Mouse (Mus musculus): ENCODE results near the gene Gm47959.
"Not testable (repeated sequence)": the region's sequence is repeated elsewhere in the genome, so short reads cannot be mapped to it uniquely, and the experiment has no call there.

Gene Gm47959

GRCm38 (mm10) chr1:83000306-83000705 lies at the start of gene Gm47959:
Gm47959 (plus strand) TSS chr1:83000548.
- DNase-seq (ENCODE audit: low spot score in 2 of 2), result not testable (repeated sequence)

DNA sequence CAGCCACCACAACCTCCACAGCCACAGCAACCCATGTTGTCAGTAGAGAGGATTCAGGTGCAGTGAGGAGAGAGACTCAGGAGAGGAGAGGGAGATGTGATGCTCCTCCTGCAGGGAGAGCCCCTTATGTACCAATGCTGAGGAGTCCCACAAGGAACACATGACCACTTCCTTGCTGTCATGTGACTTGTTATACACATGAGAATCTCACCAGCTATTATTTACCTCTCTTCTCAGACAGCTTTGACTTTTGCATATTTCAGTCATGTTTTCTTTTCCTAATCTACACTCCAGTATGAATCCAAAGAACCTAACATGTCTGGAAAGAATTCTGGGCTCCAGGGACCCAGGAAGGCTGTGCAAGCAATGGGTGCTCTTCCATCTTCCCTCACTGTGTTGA lies 44.4 kb upstream of the Gm47959 start, which contains the start of gene Gm7544:
TSS of gene Gm7544 (minus strand) at position 101 of the 400 bp plus-strand sequence.
- DNase-seq (ENCODE audit: low spot score in 2 of 2), result not testable (repeated sequence)

DNA sequence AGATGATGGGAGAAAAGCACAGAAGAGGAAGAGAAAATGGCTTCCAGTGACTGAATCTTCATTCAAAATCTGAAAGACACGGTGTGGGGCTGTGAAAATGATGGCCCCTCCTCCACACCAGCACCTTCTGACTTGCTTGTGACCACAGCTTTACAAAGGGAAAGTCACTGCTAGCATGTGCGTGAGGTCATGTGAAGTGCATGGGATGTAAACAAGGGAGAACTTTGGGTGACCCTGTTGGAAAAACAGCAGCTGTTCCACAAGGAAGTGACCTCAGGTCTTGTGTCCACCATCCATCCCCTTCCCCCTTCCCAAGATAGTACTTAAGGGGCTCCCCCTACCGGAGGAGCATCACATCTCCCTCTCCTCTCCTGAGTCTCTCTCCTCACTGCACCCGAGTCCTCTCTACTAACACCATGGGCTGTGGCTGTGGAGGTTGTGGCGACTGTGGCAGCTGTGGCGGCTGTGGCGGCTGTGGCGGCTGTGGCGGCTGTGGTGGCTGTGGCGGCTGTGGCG lies 40.4 kb upstream of the Gm47959 start, which contains the start of gene Gm47955:
TSS of gene Gm47955 (plus strand) at position 417 of the 516 bp plus-strand sequence.
- no peak for DNase-seq (ENCODE audit: low spot score in 2 of 2)

GRCm38 (mm10) chr1:82966413-82966812 lies 33.9 kb upstream of the Gm47959 start:
- no peak for DNase-seq (ENCODE audit: low spot score in 2 of 2)

DNA sequence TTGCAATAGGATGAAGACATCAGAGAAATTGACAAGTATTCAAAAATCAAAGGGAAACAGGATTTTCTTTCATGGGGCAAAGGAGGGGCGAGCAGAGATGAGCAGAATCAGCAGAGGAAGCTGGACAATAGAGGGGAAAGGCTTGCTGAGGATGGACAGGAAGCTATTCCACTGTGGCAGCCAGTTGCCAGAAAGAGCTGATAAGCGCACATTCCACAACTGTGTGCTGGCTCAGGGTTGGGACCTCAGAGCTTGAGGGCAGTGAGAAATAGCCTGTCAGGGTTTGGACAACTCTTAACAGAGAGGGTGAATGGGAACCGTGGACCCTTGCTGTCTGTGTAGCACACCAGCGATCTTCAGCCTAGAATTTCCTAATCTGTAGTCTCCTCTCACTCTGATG lies 28.3 kb upstream of the Gm47959 start:
- DNase-seq (ENCODE audit: low spot score in 2 of 2), result no peak

DNA sequence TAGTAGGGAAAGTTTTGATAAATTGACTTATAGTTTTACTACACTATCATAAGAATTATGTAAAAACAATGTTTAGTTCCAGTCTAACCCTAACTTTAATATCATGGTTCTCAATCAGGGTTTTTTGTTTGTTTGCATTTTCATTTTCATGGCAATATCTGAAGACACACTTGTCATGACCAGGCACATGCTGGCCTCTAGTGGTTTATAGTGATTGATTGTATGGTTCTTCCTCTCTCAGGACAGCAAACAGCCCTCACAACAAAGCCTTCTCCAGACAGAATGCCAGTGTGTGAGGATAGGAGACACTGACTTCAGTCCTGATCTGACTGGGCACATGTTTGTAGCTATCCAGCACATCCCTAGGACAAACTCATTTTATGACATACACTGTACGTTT lies 27.1 kb upstream of the Gm47959 start:
- no peak for DNase-seq (ENCODE audit: low spot score in 2 of 2)

GRCm38 (mm10) chr1:82973901-82974300 lies 26.4 kb upstream of the Gm47959 start:
- DNase-seq (ENCODE audit: low spot score in 2 of 2), result no peak

DNA sequence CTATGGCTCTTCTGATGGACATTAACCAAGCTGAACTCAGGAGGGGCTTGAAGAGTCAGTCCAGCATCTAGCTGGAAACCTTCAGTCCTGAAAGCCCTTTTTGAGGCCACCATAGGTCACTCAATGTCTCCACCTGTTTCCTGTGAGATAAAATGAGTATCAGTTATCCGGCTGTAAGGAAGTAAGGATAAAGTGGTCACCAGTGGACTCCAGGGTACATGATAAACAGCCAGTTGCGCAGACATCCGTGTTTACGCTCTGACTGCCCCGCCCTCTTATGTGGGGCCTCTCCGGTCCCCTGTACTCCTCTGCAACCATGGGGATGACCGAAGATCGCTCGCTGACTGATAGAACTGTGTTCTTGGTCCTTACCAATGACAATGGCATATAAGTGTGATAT lies 26.0 kb upstream of the Gm47959 start:
- DNase-seq (ENCODE audit: low spot score in 2 of 2), result no peak

GRCm38 (mm10) chr1:82975750-82976149 lies 24.6 kb upstream of the Gm47959 start:
- no peak for DNase-seq (ENCODE audit: low spot score in 2 of 2)

DNA sequence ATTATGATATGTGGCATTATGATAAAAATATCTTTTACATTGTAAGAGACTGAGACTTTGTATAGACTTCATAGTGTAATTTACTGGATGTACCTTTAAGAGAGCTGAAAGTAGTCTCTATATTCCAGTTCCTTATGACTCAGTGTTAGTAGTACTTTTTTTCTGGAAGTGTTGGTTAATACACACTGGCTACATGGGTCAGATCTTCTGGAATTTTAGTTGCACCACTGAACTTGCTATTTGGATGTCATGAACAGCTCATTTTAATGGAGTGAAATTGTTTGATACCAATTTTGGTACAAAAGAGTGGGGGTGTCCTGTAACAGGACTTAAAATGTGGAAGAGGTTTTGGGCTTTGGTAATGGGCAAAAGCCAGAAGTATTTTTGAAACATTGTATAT lies 22.5 kb upstream of the Gm47959 start:
- DNase-seq (ENCODE audit: low spot score in 2 of 2), result no peak

- no peak for DNase-seq (ENCODE audit: low spot score in 2 of 2)
Observed at GRCm38 (mm10) chr1:82986738-82987137, 13.6 kb upstream of the Gm47959 start.

GRCm38 (mm10) chr1:82987530-82988198 lies 12.7 kb upstream of the Gm47959 start:
- DNase-seq (ENCODE audit: low spot score in 2 of 2), result peak; percentile 4 to 5

GRCm38 (mm10) chr1:82991062-82991461 lies 9.3 kb upstream of the Gm47959 start:
- DNase-seq (ENCODE audit: low spot score in 2 of 2), result no peak

DNA sequence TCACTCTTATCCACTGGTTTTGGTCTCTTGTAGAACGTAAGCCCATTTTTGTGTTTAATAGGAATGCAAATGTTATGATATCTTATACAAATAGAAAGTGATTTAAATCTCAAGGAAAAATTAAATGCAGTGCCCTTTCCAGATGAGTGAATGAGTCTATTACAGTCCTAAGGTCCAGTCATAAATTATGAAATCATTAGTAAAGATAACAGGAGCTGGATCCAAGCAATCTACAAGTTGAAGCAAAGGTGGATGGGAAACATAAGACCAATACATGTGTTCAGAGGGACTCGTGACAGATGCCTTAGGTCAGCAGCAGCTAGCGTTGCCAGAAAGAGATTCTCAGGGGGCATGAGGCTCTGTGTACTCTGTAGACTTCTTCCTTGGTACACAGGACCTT lies 8.8 kb upstream of the Gm47959 start:
- DNase-seq (ENCODE audit: low spot score in 2 of 2), result no peak

- DNase-seq (ENCODE audit: low spot score in 2 of 2), result no peak
Observed at GRCm38 (mm10) chr1:82992093-82992492, 8.3 kb upstream of the Gm47959 start.

- DNase-seq (ENCODE audit: low spot score in 2 of 2), result no peak
Observed at GRCm38 (mm10) chr1:82993947-82994346, 6.4 kb upstream of the Gm47959 start.

GRCm38 (mm10) chr1:83006218-83007179 lies 6.2 kb downstream of the Gm47959 start:
- DNase-seq (ENCODE audit: low spot score in 2 of 2), result no peak

GRCm38 (mm10) chr1:83007471-83007870 lies 7.1 kb downstream of the Gm47959 start:
- DNase-seq (ENCODE audit: low spot score in 2 of 2), result no peak

GRCm38 (mm10) chr1:83014477-83014876 lies 14.1 kb downstream of the Gm47959 start:
- DNase-seq (ENCODE audit: low spot score in 2 of 2), result no peak

- DNase-seq (ENCODE audit: low spot score in 2 of 2), result no peak
Observed at GRCm38 (mm10) chr1:83015329-83015879, 15.1 kb downstream of the Gm47959 start.

GRCm38 (mm10) chr1:83016556-83016955 lies 16.2 kb downstream of the Gm47959 start:
- no peak for DNase-seq (ENCODE audit: low spot score in 2 of 2)

GRCm38 (mm10) chr1:83031950-83032349 lies 31.6 kb downstream of the Gm47959 start:
- DNase-seq (ENCODE audit: low spot score in 2 of 2), result no peak

Data from natural killer cell, adult 2 months (primary cell).